Mouse (Mus musculus): ENCODE measurements around the gene 4930455H04Rik.

DNA sequence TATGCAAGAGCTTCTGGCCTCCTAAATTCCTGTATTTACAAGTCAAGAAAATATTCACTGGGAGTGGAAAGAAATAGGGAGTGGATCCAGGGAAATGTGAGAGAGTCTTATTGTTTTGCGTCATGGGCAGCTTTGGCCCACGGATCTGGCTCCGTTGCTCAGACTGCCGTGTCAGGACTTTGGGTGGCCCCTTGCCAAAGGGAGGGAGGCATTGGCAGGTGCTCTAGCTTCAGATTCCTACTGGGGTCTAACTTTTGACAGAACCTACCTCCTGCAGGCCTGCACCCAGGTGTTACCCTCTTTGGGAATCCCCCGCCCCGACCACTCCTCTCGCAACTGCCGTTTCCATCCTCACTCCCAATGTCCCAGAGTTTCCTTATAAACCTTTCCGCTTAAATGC, 3.6 kb upstream of the 4930455H04Rik start:
- TF ChIP-seq CTCF (IDR thresholded peaks at IDR 0.05; ENCODE audit: low read depth) (no peak), EP300 (IDR thresholded peaks at IDR 0.05; ENCODE audit: low read depth) (no peak)
